Mouse (Mus musculus): ENCODE data around the gene Socs7. TPM values are rescaled to one million over a fixed set of nuclear protein-coding genes. Genes with fewer than 3 reads are reported as not detected.

Socs7 gene
- polyA plus RNA-seq, 1 experiment from 2014 or later, result 2.1 TPM

DNA sequence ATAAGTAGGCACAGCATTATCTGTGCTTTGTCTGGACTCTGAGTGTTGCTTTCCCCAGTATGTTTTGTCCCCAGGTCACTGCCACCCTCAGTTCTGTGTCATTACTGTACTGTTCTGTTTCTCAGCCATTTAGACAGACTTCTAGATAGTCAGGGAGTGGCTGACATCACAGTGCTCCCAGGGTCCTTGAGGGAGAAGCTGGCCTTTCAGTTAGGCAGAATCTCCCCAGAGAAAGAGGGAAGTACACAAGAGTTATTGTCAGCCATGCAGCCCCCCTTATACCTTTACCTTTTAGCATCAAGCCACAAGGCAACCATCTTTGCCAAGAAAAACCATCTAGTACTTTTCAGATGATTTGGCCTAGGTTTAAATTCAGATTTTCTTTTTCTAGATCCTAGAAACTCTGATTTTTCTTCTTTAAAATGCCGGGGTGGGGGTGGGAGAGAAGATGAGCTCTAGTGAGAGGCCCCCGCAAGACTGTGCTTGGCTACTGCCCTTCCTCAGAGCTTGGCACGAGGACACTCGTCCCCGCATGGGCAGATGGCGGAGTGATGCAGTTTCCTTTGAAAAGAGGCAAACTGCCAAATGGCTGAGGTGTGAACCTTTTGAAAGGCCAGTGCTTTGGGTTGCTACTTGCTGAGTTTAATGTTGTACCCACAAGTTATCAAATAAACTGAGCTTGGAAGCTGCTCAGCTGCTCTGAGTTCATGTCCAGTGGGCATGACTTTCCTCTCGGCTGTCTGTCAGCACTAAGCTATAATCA is 8.2 kb downstream of the Socs7 start:
- no peak for ATAC-seq
- no peak overlapping the region for H3K9ac ChIP-seq (ENCODE audit: low read depth, low read length)
- H3K27me3 ChIP-seq (replicated peaks; ENCODE audit: control insufficient read depth, insufficient read depth, low read length), result no peaks in the 10 kb centered on the region
- 0 out of 2 replicates have a peak, but pooled peaks cover 3% of the 10 kb centered on the region for H3K36me3 ChIP-seq (ENCODE audit: control insufficient read depth, insufficient read depth, low read length)
- no peak overlapping the region for H3K4me2 ChIP-seq (ENCODE audit: low read depth, low read length)
- no peaks in the 10 kb centered on the region; the same call in 1 of the 2 replicates for H3K4me1 ChIP-seq (ENCODE audit: control insufficient read depth, insufficient read depth, low read length)
- H3K9me3 ChIP-seq (ENCODE audit: control insufficient read depth, low read length), result no peaks in the 10 kb centered on the region
- no peak overlapping the region for H3K4me3 ChIP-seq (ENCODE audit: low read length)
- WGBS, result 69% methylated on average over 7 of the region's 7 CpGs
- H3K27ac ChIP-seq (ENCODE audit: low read length), result no peak overlapping the region

DNA sequence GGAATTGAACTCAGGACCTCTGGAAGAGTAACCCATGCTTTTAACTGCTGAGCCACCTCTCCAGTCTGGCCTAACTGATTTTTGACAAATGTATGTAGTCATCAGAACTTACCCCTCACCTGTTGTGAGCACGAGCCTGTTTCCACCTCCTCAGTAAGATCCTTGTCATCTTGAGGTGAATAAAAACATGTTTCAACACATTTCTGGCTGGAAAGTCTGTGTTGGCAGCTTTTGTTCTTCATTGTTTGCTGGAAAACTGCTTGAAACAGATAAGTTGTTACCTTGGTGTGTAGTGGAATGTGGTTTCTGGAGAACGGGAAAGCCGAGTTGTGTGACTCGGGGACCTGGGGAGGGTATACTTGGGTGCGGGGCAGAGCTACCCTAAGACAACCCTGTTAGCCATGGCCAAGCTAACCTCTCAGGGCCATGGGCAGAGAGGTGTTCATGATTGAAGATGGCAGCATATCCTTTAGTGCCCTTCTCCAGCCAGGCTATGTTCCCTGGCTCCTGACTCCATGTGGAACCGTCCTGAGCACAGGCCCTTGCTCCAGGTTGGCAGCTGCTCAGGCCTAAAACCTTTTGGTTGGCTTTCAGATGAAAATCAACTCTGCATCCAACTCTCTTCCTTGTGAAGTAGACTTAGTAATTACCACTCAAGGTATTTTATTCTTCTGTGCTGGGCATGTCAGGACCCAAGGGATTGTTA is 10.0 kb downstream of the Socs7 start:
- no peak for ATAC-seq
- no peak overlapping the region for H3K9ac ChIP-seq (ENCODE audit: low read depth, low read length)
- H3K4me2 ChIP-seq (ENCODE audit: low read depth, low read length), result no peak overlapping the region
- no peak overlapping the region for H3K4me3 ChIP-seq (ENCODE audit: low read length)
- no peaks in the 10 kb centered on the region for H3K9me3 ChIP-seq (ENCODE audit: control insufficient read depth, low read length)
- H3K36me3 ChIP-seq (ENCODE audit: control insufficient read depth, insufficient read depth, low read length), result 0 out of 2 replicates have a peak, but pooled peaks cover 3% of the 10 kb centered on the region
- no peaks in the 10 kb centered on the region for H3K27me3 ChIP-seq (replicated peaks; ENCODE audit: control insufficient read depth, insufficient read depth, low read length)
- H3K27ac ChIP-seq (ENCODE audit: low read length), result no peak overlapping the region
- H3K4me1 ChIP-seq (ENCODE audit: control insufficient read depth, insufficient read depth, low read length), result peaks cover 3% of the 10 kb centered on the region; the same call in 1 of the 2 replicates
- WGBS, result 87% methylated on average over 6 of the region's 6 CpGs

DNA sequence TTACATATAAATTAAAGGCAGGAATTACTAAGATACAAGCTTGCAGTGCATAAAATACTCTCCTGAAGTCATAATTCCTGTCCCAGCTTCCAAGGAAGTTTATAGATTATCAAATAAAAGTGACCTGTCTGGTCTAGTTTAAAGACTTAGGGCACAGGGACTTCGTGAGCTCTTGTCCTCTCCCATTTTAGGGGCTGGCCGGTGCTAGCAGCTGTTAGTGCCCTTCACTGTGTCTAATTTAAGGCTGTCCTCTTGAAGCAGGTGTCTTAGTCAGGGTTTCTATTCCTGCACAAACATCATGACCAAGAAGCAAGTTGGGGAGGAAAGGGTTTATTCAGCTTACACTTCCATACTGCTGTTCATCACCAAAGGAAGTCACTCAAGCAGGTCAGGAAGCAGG is 11.1 kb downstream of the Socs7 start:
- Histone ChIP-seq H3K4me3 (ENCODE audit: low read length) (no peak overlapping the region), H3K27me3 (replicated peaks; ENCODE audit: control insufficient read depth, insufficient read depth, low read length) (no peaks in the 10 kb centered on the region), H3K4me1 (ENCODE audit: control insufficient read depth, insufficient read depth, low read length) (peaks cover 3% of the 10 kb centered on the region; the same call in 1 of the 2 replicates), H3K9me3 (ENCODE audit: control insufficient read depth, low read length) (no peaks in the 10 kb centered on the region), H3K36me3 (ENCODE audit: control insufficient read depth, insufficient read depth, low read length) (peaks cover 6% of the 10 kb centered on the region; the same call in 1 of the 2 replicates), H3K9ac (ENCODE audit: low read depth, low read length) (no peak overlapping the region), H3K27ac (ENCODE audit: low read length) (no peak overlapping the region), H3K4me2 (ENCODE audit: low read depth, low read length) (no peak overlapping the region)
- 85% methylated on average over 2 of the region's 2 CpGs for WGBS
- no peak for ATAC-seq

DNA sequence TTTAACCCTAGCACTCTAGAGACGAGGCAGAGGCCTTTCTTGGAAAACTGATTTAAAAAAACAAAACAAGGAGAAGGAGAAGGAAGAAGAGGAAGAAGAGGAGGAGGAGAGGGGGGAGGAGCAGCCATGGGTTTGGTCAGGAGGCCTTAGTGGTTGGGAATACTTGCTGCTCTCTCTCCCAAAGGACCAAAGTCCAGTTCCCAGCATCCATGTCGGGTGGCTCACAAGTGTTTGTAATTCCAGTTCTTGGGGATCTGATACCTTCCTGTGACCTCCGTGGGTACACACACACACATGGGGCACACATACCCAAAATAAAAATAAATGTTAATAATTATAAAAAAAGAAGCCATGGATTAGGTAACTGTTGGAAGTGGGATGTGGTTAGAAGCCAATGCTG is 17.7 kb downstream of the Socs7 start:
- 61% methylated on average over 3 of the region's 3 CpGs for WGBS

DNA sequence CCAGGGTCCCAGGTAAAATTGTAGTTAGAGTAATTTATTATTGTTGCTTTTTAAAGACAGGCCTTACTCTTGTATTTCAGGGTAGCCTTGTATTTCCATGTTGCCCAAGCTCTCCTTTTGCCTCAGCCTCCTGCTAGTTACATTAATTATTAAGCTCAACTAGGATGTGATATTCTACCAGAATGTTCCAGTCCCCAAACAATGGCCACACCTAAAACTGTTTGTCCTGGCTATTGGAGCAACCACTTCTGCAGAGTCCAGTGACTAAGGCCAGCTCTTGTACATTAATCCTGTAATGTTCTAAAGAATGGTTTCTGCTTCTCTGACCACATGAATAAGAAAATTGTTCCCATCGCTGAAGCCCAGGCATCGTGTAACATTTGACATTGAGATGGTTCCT is 20.7 kb downstream of the Socs7 start:
- Histone ChIP-seq H3K4me2 (ENCODE audit: low read depth, low read length) (no peak overlapping the region), H3K9ac (ENCODE audit: low read depth, low read length) (no peak overlapping the region), H3K4me1 (ENCODE audit: control insufficient read depth, insufficient read depth, low read length) (no peaks in the 10 kb centered on the region), H3K9me3 (ENCODE audit: control insufficient read depth, low read length) (no peaks in the 10 kb centered on the region), H3K27me3 (replicated peaks; ENCODE audit: control insufficient read depth, insufficient read depth, low read length) (no peaks in the 10 kb centered on the region), H3K4me3 (ENCODE audit: low read length) (no peak overlapping the region), H3K27ac (ENCODE audit: low read length) (no peak overlapping the region), H3K36me3 (ENCODE audit: control insufficient read depth, insufficient read depth, low read length) (peaks cover 5% of the 10 kb centered on the region; the same call in 1 of the 2 replicates)
- WGBS, result 100% methylated on average over 2 of the region's 2 CpGs
- ATAC-seq, result no peak

More for the DNA sequence above, 17.7 kb downstream of the Socs7 start:
- Histone ChIP-seq H3K4me1 (ENCODE audit: control insufficient read depth, insufficient read depth, low read length) (peaks cover 3% of the 10 kb centered on the region; the same call in 1 of the 2 replicates), H3K4me3 (ENCODE audit: low read length) (no peak overlapping the region), H3K9ac (ENCODE audit: low read depth, low read length) (no peak overlapping the region), H3K36me3 (ENCODE audit: control insufficient read depth, insufficient read depth, low read length) (peaks cover 5% of the 10 kb centered on the region; the same call in 1 of the 2 replicates), H3K4me2 (ENCODE audit: low read depth, low read length) (no peak overlapping the region), H3K27ac (ENCODE audit: low read length) (no peak overlapping the region), H3K27me3 (replicated peaks; ENCODE audit: control insufficient read depth, insufficient read depth, low read length) (no peaks in the 10 kb centered on the region), H3K9me3 (ENCODE audit: control insufficient read depth, low read length) (no peaks in the 10 kb centered on the region)
- ATAC-seq, result no peak

DNA sequence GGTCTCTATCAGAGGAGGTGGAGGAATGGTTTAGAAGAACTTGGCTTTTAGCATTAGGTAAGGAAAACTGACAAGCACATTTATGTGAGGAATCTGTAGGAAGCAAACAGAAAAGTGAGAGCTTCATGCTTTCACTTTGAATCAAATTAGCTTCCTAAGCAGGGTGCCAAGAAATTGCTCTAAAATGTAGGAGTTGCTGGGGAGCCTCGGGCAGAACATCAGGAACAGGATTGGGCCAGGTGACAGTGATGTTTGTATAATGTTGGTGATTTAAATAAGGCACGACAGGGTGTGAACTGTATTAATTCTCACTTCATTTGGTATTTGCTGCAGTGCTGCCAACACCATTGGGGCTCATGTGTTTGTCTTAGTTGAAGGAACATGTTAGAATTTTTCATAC is 21.4 kb downstream of the Socs7 start:
- Histone ChIP-seq H3K27me3 (replicated peaks; ENCODE audit: control insufficient read depth, insufficient read depth, low read length) (no peaks in the 10 kb centered on the region), H3K4me3 (ENCODE audit: low read length) (no peak overlapping the region), H3K4me1 (ENCODE audit: control insufficient read depth, insufficient read depth, low read length) (no peaks in the 10 kb centered on the region), H3K9me3 (ENCODE audit: control insufficient read depth, low read length) (no peaks in the 10 kb centered on the region), H3K36me3 (ENCODE audit: control insufficient read depth, insufficient read depth, low read length) (no peaks in the 10 kb centered on the region), H3K9ac (ENCODE audit: low read depth, low read length) (no peak overlapping the region), H3K27ac (ENCODE audit: low read length) (no peak overlapping the region), H3K4me2 (ENCODE audit: low read depth, low read length) (no peak overlapping the region)
- ATAC-seq, result no peak
- 63% methylated on average over 2 of the region's 2 CpGs for WGBS

DNA sequence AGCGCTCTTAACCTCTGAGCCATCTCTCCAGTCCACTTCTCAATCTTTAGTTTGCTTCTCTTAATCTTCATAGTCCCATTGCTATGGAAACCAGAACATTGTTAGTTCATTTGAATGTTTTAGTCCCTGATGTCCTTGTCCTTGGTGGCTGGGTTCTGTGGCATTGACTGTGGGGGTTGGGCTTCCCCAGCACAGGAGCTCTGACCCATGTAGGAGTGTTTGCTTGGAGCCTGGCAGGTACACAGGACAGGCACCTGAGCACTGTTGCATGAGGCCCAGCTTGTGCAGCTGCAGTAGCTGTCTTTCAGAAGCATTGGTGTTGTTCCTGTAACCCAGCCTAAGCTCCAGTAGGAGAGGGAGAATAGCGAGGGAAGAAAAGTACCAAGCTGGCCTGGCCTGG is 25.5 kb downstream of the Socs7 start:
- no peak for ATAC-seq
- H3K27ac ChIP-seq (ENCODE audit: low read length), result no peak overlapping the region
- H3K4me1 ChIP-seq (ENCODE audit: control insufficient read depth, insufficient read depth, low read length), result no peaks in the 10 kb centered on the region
- H3K9ac ChIP-seq (ENCODE audit: low read depth, low read length), result no peak overlapping the region
- 87% methylated on average over 2 of the region's 2 CpGs for WGBS
- peaks cover 6% of the 10 kb centered on the region for H3K36me3 ChIP-seq (ENCODE audit: control insufficient read depth, insufficient read depth, low read length)
- no peaks in the 10 kb centered on the region for H3K27me3 ChIP-seq (replicated peaks; ENCODE audit: control insufficient read depth, insufficient read depth, low read length)
- no peak overlapping the region for H3K4me2 ChIP-seq (ENCODE audit: low read depth, low read length)
- no peak overlapping the region for H3K4me3 ChIP-seq (ENCODE audit: low read length)
- H3K9me3 ChIP-seq (ENCODE audit: control insufficient read depth, low read length), result no peaks in the 10 kb centered on the region

DNA sequence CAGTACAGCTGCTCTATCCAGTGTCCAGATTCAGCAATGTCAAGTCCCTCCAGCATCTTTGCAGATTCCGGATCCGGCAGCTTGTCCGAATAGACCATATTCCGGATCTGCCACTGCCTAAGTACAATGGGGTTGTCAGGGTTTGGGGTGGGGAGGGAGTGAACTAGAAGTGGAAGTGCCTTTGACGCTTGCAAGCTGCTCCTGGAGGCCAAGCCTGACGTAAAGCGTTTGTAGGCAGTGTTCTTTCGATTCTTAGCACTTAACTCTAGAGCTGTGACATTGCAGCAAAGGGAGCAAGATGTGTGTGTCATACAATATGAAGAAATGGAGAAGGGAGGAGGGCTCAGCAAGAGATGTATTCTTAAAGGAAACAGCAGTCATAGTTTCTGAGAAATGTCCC is 26.8 kb downstream of the Socs7 start:
- WGBS, result 86% methylated on average over 8 of the region's 8 CpGs
- H3K9ac ChIP-seq (ENCODE audit: low read depth, low read length), result no peak overlapping the region
- no peak overlapping the region for H3K4me2 ChIP-seq (ENCODE audit: low read depth, low read length)
- ATAC-seq, result no peak
- H3K27ac ChIP-seq (ENCODE audit: low read length), result no peak overlapping the region
- H3K27me3 ChIP-seq (replicated peaks; ENCODE audit: control insufficient read depth, insufficient read depth, low read length), result no peaks in the 10 kb centered on the region
- H3K36me3 ChIP-seq (ENCODE audit: control insufficient read depth, insufficient read depth, low read length), result peaks cover 6% of the 10 kb centered on the region
- no peaks in the 10 kb centered on the region for H3K9me3 ChIP-seq (ENCODE audit: control insufficient read depth, low read length)
- no peaks in the 10 kb centered on the region for H3K4me1 ChIP-seq (ENCODE audit: control insufficient read depth, insufficient read depth, low read length)
- H3K4me3 ChIP-seq (ENCODE audit: low read length), result no peak overlapping the region

DNA sequence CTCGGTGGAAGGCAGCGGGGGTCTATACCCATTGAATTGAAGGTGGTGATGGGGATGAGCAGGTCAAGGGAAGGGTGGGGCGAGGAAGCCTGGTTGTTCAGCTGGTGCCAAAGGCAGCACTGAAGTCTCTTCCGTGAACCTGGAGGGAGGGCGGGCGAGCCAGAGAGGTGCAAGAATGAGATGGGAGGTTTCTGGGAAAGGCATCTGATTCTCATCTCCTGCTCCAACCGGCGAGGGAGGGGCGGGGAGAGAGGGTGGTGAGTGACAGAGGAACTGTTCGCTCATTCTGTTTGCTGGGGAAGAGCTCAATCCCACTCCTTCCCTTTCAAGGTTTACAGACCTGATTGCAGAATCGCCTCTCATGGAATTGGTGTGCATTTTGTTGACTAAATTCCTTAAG is 31.3 kb downstream of the Socs7 start:
- Histone ChIP-seq H3K4me1 (ENCODE audit: control insufficient read depth, insufficient read depth, low read length) (no peaks in the 10 kb centered on the region), H3K27ac (ENCODE audit: low read length) (no peak overlapping the region), H3K9me3 (ENCODE audit: control insufficient read depth, low read length) (no peaks in the 10 kb centered on the region), H3K27me3 (replicated peaks; ENCODE audit: control insufficient read depth, insufficient read depth, low read length) (no peaks in the 10 kb centered on the region), H3K36me3 (ENCODE audit: control insufficient read depth, insufficient read depth, low read length) (peaks cover 6% of the 10 kb centered on the region), H3K4me3 (ENCODE audit: low read length) (no peak overlapping the region), H3K9ac (ENCODE audit: low read depth, low read length) (no peak overlapping the region), H3K4me2 (ENCODE audit: low read depth, low read length) (no peak overlapping the region)
- WGBS, result 71% methylated on average over 11 of the region's 11 CpGs
- no peak for ATAC-seq

Data from intestine, embryonic 16.5 days (tissue).